Mouse (Mus musculus) liver, embryonic 18 days (tissue): ENCODE data around the gene Trim63. TPM values are rescaled to one million over a fixed set of nuclear protein-coding genes. Genes with fewer than 3 reads are reported as not detected.

ENCODE experiments used
- polyA plus RNA-seq: library from polyadenylated mRNA; depleted of rRNA; stranded (reverse); fragments of >200 nt; gene quantifications from 2 replicates; pipeline ENCODE4 v1.2.3, GENCODE M21; 2012; rRNA removed

Gene Trim63
- 0.14 and 0.17 TPM in 2 replicates for polyA plus RNA-seq

GRCm38 (mm10) chr4:134314876-134315275 lies at the start of gene Trim63:
TSS of gene Trim63 (plus strand) at chr4:134315120.

GRCm38 (mm10) chr4:134287575-134288025 lies 27.3 kb upstream of the Trim63 start, which contains the start of gene Pdik1l:
TSS of gene Pdik1l (minus strand) at chr4:134287895.

GRCm38 (mm10) chr4:134343071-134344031 lies 28.4 kb downstream of the Trim63 start, which contains the start of gene Slc30a2:
TSS of gene Slc30a2 (plus strand) at chr4:134343181.

Other genes starting within 250 kb of the Trim63 start
- gene Cd52, start 220.0 kb upstream of the Trim63 start, polyA plus RNA-seq, result 76.3 and 82.7 TPM in 2 replicates
- gene Ubxn11, start 212.6 kb upstream of the Trim63 start, polyA plus RNA-seq, result 1.2 and 1.6 TPM in 2 replicates
- gene Sh3bgrl3, start 186.3 kb upstream of the Trim63 start, polyA plus RNA-seq, result 108 and 113 TPM in 2 replicates
- gene Cep85, start 128.0 kb upstream of the Trim63 start, polyA plus RNA-seq, result 19.8 and 21.9 TPM in 2 replicates
- gene Gm7534, start 112.1 kb upstream of the Trim63 start, polyA plus RNA-seq, result not detected in 2 replicates
- gene Catsper4, start 87.7 kb upstream of the Trim63 start, polyA plus RNA-seq, result 0.01 and 0.02 TPM in 2 replicates
- 0.17 and 0.25 TPM in 2 replicates for gene Cnksr1, start 76.7 kb upstream of the Trim63 start, polyA plus RNA-seq
- not detected in 2 replicates for gene E130218I03Rik, start 71.5 kb upstream of the Trim63 start, polyA plus RNA-seq
- 4.9 and 5.3 TPM in 2 replicates for gene Zfp593, start 69.5 kb upstream of the Trim63 start, polyA plus RNA-seq
- gene Gm30191, start 68.2 kb upstream of the Trim63 start, polyA plus RNA-seq, result not detected in 2 replicates
- 1.3 and 1.4 TPM in 2 replicates for gene Grrp1, start 61.0 kb upstream of the Trim63 start, polyA plus RNA-seq
- gene Pdik1l, start 27.2 kb upstream of the Trim63 start, polyA plus RNA-seq, result 3.4 TPM in 2 replicates
- 0.01 and 0.02 TPM in 2 replicates for gene Slc30a2, start 28.1 kb downstream of the Trim63 start, polyA plus RNA-seq
- gene Extl1, start 68.7 kb downstream of the Trim63 start, polyA plus RNA-seq, result 0.38 and 0.41 TPM in 2 replicates
- 18.1 and 20.3 TPM in 2 replicates for gene Pafah2, start 81.2 kb downstream of the Trim63 start, polyA plus RNA-seq
- 43.6 and 45.0 TPM in 2 replicates for gene Stmn1, start 153.2 kb downstream of the Trim63 start, polyA plus RNA-seq
- gene Paqr7, start 181.6 kb downstream of the Trim63 start, polyA plus RNA-seq, result 7.9 and 8.0 TPM in 2 replicates
- 7.2 and 8.8 TPM in 2 replicates for gene Aunip, start 195.9 kb downstream of the Trim63 start, polyA plus RNA-seq
- 33.9 and 34.0 TPM in 2 replicates for gene Mtfr1l, start 220.3 kb downstream of the Trim63 start, polyA plus RNA-seq
- 4.0 and 4.4 TPM in 2 replicates for gene Selenon, start 237.0 kb downstream of the Trim63 start, polyA plus RNA-seq